Mouse (Mus musculus) brain, embryonic 14.5 days (tissue): Measurements from ENCODE around the gene Crtc1. TPM values are rescaled to one million over a fixed set of nuclear protein-coding genes. Genes with fewer than 3 reads are reported as not detected.
A peak's percentile ranks its signal among the peaks of the same experiment; 100 is the strongest.

Source experiments
- DNase-seq: peaks from one replicate; pipeline ENCODE4 v3.0.0-alpha.2; 2011; ENCODE audit warnings: low read depth
- CTCF ChIP-seq: fragments of 200-500 bp; IDR thresholded peaks from 2 replicates; pipeline ENCODE4 v1.5.1; 2012; ENCODE audit warnings: inconsistent platforms, mild to moderate bottlenecking, moderate library complexity, borderline replicate concordance; ENCODE audit not compliant: insufficient read depth, insufficient read length; ENCODE audit errors: extremely low read depth
- POLR2A ChIP-seq: fragments of 200-500 bp; IDR thresholded peaks from 2 replicates; pipeline ENCODE4 v1.6.1; 2012; ENCODE audit warnings: mild to moderate bottlenecking, inconsistent platforms, borderline replicate concordance; ENCODE audit not compliant: poor library complexity, insufficient read depth, insufficient read length, severe bottlenecking; ENCODE audit errors: extremely low read depth
- polyA plus RNA-seq: library from polyadenylated mRNA; depleted of rRNA; stranded (reverse); fragments of >200 nt; gene quantifications from 2 replicates; pipeline ENCODE4 v1.2.3, GENCODE M21; 2012

Gene Crtc1
- polyA plus RNA-seq, 1 experiment, result 77.0 TPM

DNA sequence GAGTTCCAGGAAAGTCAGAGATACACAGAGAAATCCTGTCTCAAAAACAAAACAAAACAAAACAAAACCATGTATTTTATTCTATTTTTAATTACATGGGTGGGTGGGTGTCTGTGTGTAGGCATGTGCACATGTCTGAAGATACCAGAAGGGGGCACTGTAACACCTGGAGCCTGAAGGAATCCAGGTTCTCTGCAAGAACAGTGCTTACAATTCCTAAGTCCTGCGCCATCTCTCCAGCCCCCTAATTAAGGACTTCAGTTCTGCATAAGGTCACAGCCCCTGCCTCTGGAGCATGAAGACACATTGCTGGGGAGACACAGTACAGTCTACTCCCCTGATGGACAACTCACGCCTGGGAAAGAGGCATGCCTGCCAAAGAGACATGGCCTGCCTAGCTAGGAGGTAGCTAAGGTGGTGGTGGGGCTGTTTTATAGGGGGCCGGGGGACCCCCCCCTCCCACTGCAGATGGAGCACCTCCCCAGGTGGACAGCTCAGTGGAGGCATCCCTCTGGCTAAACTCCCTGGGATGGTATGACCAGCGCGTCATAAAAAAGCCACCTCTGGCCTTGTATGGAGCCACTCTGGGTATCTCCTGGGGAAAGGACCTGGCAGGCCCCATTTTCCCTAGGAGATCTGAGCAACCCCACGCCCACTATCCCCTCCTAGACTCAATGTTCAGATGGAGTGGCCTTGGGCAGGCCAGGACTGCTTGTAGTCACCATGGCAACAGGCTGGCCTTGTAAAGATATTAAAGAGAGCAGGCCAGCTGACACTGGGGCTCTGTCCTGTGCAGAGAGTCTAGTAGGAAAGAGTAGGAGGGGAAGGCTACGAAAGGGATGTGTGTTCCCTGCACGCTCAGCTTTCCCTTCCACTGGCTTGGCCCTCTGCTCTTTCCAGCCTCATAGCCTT lies 23.6 kb downstream of the Crtc1 start:
- peak; percentile 65 for DNase-seq
- TF ChIP-seq POLR2A, result no peak
- peak; percentile 51; the same call in 1 of the 2 replicates for TF ChIP-seq CTCF

DNA sequence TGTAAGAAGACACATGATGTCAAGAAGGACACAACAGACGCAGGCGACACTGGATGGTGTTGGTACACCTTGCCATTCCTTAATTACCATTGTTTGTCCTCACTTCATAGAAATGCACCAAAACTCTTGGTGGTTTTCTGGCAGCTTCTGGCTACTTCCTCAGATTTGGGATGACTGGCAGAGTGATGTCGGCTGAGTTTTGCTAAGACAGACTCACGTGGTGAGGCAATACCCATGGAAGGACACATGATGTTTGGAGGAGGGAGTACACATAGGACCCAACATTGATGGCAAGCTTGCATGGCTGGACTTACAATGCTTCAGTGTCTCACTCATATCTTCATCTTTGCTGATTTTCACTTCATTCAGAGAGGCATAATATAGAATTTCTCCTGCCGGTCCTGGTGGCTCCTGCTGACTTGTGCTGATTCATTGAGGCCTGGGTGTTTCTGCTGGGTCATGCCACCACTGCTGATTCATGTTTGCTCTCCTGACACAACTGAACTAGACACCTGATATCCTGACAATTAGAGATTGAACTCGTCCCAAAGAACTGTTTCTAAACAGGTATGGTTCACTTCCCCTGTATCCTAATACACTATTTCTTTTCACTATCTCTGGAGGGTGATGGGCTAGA lies 25.0 kb downstream of the Crtc1 start:
- TF ChIP-seq POLR2A (no peak), CTCF (no peak)
- no peak for DNase-seq

GRCm38 (mm10) chr8:70410281-70410680 lies 29.1 kb downstream of the Crtc1 start:
- no peak for TF ChIP-seq POLR2A
- no peak for TF ChIP-seq CTCF
- DNase-seq, result no peak

- DNase-seq, result peak; percentile 7
- no peak for TF ChIP-seq POLR2A
- TF ChIP-seq CTCF, result no peak
Observed at GRCm38 (mm10) chr8:70409455-70409871, 29.9 kb downstream of the Crtc1 start.

DNA sequence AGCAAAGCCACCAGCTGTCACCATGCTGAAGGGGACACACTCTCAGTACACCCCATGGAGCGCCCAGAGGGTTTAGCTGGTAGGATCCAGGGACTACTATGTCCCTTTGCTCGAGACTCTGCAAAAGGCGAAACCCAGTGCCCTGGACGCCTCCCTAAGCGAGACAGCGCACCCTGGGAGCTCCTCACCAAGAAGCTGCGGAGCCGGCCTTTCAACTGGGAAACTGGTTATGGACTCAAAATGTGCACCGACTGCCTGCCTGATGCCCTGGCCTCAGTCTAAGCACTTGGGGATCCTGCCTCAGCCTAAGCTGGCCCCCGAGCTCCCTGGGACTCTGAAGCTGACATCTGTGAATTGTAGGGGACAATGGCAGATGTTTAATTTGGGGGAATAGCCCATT lies 30.4 kb downstream of the Crtc1 start:
- DNase-seq, result no peak
- TF ChIP-seq CTCF (no peak), POLR2A (no peak)

GRCm38 (mm10) chr8:70408301-70408700 lies 31.1 kb downstream of the Crtc1 start:
- TF ChIP-seq POLR2A (no peak), CTCF (no peak)
- peak; percentile 68 for DNase-seq

- DNase-seq, result no peak
- no peak for TF ChIP-seq CTCF
- TF ChIP-seq POLR2A, result no peak
Observed at GRCm38 (mm10) chr8:70406427-70407069, 32.8 kb downstream of the Crtc1 start.

DNA sequence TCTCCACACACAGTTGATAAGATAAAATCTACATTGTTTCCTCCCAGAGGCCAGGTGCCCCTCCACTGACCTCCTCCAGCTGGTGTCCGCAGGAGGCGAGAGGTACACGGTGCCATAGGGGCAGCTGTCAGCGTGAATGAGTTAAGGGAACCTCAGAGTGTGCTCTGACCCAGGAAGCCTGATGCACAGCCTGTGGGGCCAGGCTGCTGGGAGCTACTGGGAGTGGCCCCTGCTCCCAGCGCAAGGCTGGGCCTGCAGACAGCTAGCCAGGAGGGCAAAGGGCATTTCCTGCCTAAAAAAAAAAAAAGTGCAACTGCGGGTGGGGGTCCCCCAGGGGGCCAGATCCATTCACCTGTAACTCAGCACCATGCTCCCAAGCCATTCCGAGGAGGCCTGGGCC lies 34.2 kb downstream of the Crtc1 start:
- no peak for DNase-seq
- TF ChIP-seq POLR2A, result no peak
- TF ChIP-seq CTCF, result no peak

- TF ChIP-seq POLR2A (no peak), CTCF (no peak)
Observed at GRCm38 (mm10) chr8:70404212-70404611, 35.2 kb downstream of the Crtc1 start.

GRCm38 (mm10) chr8:70397611-70398563 lies 41.5 kb downstream of the Crtc1 start:
- DNase-seq, result no peak
- TF ChIP-seq POLR2A (no peak), CTCF (no peak)

More at GRCm38 (mm10) chr8:70404212-70404611, 35.2 kb downstream of the Crtc1 start:
- no peak for DNase-seq

DNA sequence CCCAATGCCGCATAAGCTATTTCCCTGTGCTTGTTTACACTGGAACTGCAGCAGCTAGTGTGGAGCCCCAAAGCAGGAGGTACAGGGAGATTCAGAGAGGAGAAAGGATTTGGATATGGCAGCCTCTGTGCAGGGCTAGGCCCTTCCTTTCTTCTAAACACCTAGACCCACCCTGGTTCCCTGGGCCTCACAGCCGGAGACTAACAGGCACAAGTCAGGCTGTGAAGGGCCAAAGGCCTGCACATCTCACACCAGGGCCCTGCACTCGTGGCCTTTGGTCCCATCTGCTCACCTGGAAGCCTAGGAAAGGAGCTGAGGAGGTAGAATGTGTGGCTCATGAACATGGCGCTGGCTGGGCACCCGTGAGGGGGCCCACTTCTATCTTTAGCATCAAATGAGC lies 43.2 kb downstream of the Crtc1 start:
- TF ChIP-seq CTCF (no peak), POLR2A (no peak)
- DNase-seq, result no peak

GRCm38 (mm10) chr8:70395649-70396048 lies 43.7 kb downstream of the Crtc1 start:
- DNase-seq, result peak; percentile 36
- no peak for TF ChIP-seq CTCF
- TF ChIP-seq POLR2A, result no peak
